Mouse (Mus musculus) heart, postnatal 4 days (tissue): ENCODE results near the gene Scaf1. TPM values are rescaled to one million over a fixed set of nuclear protein-coding genes. Genes with fewer than 3 reads are reported as not detected.
A peak's percentile ranks its signal among the peaks of the same experiment; 100 is the strongest.
"Not testable (repeated sequence)": the region's sequence is repeated elsewhere in the genome, so short reads cannot be mapped to it uniquely, and the experiment has no call there.

Source experiments
- DNase-seq: peaks from one replicate; pipeline ENCODE4 v3.0.0; 2021
- total RNA-seq, 2 experiments: library from RNA; stranded (reverse); gene quantifications; 2 replicates each; pipeline ENCODE4 v1.2.3; 2021

Scaf1 gene
- total RNA-seq, 2 experiments from 2014 or later, result 78.5 to 80.3 TPM

DNA sequence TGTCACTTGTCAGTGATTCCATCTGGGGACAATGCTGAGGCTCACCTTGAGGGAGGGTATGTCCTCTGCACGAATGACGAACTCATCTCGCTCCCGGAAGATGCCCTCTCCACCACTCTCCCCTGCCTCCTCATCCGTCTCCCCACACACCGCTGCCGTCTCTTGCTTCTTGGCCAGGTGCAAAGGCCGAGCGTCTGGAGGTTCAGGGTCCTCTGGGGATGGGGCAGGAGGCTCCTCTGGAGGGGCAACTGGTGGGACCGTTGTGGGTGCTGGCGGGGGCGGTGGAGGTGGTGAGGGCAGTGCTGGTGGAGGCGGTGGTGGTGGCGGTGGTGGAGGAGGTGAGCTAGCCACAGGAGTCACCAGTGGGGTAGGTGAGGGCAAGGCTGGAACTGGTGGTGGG, 27.1 kb upstream of the Scaf1 start:
- DNase-seq, result no peak

DNA sequence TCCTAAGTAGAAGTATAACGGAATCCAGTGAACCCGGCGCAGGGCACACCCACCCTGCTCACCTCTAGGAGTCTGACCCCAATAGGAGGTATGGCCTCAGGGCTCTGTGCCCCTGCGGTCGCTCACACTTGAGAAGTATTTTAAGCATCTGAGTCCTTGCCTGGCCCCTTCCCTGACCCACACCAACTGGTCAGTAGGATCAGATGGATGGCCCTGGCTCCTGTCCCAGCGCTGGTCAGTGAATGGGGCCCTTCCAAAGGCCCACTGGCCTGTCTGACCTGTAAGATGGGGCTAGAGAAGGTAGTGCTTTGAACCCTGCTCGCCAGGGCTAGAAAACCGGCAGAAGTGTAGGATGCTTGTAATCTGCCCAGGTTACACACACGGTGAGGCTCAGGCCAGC, 24.7 kb upstream of the Scaf1 start:
- DNase-seq, result no peak

- no peak for DNase-seq
These were observed 22.2 kb upstream of the Scaf1 start for GRCm38 (mm10) chr7:45038411-45038810.

GRCm38 (mm10) chr7:45037720-45038361, 21.7 kb upstream of the Scaf1 start:
- DNase-seq, result peak; percentile 78

GRCm38 (mm10) chr7:45036702-45037101, 20.5 kb upstream of the Scaf1 start:
- no peak for DNase-seq

DNA sequence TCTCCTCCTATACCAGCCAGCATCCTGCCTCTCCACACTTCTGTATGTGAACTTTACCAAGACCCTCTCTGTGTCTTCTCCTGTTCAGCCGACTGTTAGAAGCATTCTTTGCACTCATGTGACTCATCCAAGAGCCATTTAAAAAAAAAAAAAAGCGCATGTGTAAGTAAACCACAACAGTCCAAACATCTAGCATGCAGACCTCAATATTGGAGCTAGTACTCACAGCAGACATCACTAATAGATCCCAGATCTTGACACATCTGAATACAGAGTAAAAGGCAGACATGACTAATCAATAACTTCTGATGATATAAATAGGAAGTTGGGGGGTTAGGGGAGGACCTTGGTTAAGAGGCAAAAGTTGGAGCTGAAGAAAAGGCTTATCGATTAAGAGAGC, 19.5 kb upstream of the Scaf1 start:
- no peak for DNase-seq

- DNase-seq, result no peak
These were observed 17.7 kb upstream of the Scaf1 start for GRCm38 (mm10) chr7:45033722-45034359.

DNA sequence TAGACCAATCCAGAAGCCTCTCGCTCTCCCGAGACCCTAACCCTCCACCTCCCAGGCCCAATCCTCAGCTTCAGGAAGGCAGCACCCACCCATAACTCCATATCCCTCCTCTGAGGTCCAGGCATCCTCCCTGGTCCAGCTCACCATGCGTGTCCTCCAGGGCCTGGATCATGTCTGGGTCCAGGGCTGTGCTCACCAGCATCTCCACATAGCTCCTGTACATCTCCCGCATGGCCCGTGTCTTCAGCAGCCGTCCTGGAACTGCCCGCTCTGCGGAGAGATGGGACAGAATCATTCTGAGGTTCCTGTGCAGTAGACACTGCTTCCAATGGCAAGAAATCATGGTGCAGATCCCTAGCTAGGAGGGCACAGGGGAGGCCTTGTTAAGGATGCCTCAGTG, 14.7 kb upstream of the Scaf1 start:
- no peak for DNase-seq

GRCm38 (mm10) chr7:45029995-45030394, 13.8 kb upstream of the Scaf1 start:
- no peak for DNase-seq

DNA sequence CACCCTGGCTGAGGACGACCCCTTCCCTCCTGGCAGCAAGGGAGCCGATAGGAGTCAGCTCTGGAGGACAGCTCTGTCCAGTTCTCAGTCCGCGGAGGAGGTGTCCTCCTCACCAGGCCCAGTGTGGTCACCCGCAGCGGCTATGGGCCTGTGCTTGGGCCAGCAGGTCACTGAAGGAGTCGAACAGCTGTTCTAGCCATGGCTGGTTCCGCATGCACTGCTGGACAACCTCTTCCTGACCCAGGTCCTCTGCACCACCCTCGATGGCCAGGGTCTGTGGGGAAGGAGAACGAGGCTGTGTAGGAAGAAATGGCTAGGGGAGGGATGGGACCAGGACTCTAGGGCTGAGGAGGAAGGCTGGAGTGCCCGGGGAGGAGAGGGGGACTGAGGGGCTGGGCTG, 12.2 kb upstream of the Scaf1 start:
- DNase-seq, result no peak

DNA sequence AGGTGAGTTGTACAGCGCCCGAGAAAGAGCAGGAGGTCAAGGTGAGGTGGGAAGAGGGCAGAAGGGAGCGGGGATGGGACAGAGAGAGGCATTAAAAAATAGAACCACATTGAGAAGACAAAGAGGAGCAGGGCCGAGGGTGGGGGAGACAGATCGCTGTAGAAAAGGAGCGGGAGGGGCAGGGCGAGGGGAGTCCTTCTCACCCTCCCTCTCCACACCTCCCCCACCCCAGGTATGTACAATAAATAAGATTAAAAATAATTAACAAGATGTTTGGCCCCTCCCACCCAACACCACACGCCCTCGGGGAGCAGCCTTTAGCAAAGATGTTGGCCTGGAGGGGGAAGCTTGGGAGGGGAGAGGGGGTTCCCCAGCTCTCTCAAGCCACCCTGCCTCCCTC, 11.6 kb upstream of the Scaf1 start:
- no peak for DNase-seq

GRCm38 (mm10) chr7:45026256-45026655, 10.1 kb upstream of the Scaf1 start:
- no peak for DNase-seq

- no peak for DNase-seq
These were observed 9.5 kb upstream of the Scaf1 start for GRCm38 (mm10) chr7:45025601-45026220.

DNA sequence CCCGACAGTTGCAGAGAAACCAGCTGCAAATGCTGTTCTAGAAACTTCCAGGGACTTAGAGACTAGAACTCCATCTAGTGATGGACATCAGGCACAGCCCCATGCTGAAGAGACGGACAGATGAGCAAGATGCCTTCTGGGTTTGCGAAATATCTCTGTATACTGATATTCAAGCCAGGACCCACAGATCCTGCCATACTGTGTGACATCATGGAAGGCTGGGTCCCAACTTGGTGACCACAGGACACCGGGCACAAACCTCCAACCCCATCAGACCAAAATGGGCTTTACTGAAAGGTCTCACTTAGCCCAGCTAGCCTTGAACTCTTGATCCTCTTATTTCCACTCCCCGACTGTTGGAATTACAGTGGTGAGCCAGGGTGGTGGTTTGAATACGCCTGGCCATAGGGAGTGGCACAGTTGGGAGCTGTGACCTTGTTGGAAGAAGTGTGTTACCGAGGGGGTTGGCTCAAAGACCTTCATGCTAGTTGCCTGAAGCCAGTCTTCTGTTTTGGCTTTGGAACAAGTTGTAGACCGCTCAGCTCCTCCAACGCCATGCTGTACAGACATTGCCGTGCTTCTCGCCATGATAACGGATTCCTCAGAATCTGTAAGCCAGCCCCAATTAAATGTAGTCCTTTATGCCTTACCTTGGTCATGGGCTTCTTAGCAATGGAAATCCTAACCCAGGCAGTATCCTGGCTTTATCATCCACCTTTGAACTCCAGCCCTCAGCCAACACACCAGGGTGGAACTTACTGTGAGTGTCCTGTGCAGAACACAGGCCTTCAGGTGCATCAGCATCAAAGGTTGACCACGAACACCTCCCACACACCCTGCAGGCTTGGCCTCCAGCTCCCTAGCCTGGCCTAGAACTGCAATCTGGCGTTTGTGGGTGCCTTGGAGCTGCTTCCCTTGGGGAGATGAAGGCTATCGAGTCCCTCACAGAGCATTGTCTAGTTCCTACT, 8.4 kb upstream of the Scaf1 start:
- DNase-seq, result no peak

DNA sequence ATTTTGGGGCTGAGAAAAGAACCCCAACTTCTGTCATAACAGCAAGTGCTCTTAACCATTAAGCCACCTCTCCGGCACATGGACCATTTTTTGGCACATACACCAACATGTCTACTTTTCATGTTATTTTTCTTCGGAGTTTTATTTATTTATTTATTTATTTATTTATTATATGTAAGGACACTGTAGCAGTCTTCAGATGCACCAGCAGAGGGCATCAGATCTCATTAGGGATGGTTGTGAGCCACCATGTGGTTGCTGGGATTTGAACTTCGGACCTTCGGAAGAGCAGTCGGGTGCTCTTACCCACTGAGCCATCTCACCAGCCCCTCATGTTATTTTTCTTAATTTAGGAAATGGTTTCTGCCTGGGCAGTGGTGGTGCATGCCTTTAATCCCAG, 7.5 kb upstream of the Scaf1 start:
- DNase-seq, result not testable (repeated sequence)

- DNase-seq, result no peak
These were observed 4.1 kb upstream of the Scaf1 start for GRCm38 (mm10) chr7:45020225-45020624.

DNA sequence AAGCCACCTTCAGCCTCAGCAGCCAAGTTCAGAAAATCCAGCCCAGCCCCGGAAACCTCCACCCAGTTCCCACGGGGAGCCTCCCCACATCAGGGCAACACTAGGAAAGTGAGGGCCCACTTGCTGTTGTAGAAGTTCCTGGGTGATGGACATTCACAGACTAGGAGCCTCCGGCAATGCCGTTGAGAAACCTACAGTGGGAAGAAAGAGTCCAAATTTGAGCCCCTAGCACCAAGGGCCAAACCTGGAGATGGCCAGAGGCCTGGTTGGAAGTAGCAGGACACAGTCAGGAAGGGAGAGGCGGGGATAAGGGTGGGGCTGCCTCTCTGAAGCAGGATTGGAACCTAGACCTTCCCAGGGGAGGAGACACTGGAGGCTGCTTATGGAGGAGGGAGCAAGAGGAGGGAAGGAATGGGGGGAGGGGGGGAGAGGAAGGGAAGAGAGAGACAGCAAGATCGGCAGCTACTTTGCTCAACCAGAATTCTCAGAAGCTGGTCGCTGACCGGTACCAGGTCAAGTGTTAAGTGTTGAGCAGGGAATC, 2.9 kb upstream of the Scaf1 start:
- DNase-seq, result peak; percentile 71

GRCm38 (mm10) chr7:45017242-45018061, 1.3 kb upstream of the Scaf1 start, which contains the start of gene Rras:
Gene Rras, plus strand, starts transcription at chr7:45017961.
- peak; percentile 95 for DNase-seq

- DNase-seq, result no peak
These were observed 598 bp upstream of the Scaf1 start for GRCm38 (mm10) chr7:45016761-45017160.

DNA sequence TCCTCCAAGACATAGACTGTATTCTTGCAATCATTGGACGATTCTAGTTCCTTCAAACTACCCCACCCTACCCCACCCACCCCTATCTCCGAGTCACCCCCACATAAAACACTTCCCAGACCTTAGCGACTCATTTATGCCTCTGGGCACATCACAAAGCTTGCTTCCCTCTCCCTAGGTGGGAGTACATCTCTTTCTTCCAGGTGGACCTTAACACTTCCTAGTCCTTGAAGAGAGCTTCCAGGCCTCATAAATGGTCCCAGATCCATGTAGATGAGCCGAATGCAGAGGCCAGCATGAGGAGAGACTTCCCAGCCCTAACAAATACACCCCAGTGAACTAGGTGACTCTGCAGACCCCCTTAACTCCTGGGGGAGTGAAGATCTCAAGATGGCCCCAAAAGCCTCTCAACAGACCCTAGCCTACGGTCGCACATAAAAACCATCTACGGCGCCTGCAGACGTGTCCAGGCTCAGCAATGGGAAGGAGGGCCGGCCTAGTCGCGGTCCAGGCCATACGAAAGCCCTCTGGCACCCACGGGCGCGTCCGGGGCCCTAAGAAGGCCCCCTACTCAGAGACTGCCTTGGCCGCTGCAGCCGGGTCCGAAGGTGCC, 713 bp downstream of the Scaf1 start:
- no peak for DNase-seq

DNA sequence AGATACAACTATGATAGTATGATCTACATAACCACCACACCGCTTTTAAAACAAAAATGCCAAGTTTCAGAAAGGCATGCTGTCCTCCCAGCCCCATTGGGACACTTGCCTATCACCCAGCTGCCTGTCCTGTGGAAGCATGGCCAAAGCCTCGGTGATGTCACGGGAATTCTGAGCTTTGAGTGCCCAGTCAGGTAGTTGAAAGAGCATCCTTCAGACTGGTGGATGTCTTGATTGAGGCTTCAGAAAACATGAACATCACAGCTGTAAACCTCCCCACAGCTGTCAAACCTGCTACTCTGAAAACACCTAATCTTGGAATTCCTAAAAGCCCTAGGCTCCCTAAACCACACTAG, 2.1 kb downstream of the Scaf1 start:
- no peak for DNase-seq
